Mouse (Mus musculus) heart, embryonic 15.5 days (tissue): ENCODE data around the gene Fndc9. TPM values are rescaled to one million over a fixed set of nuclear protein-coding genes. Genes with fewer than 3 reads are reported as not detected.

Experiments used
- ATAC-seq: fragments of 200-750 bp; cut with Nextera tagmentation; replicated peaks from 2 replicates; pipeline ENCODE4 v1.8.0; 2017; ENCODE audit warnings: low read depth, moderate TSS enrichment; ENCODE audit not compliant: insufficient number of reproducible peaks, insufficient read depth, low FRiP score
- H3K27ac ChIP-seq: fragments of 300-500 bp; sonication (generic); 2 replicates; pipeline ENCODE4 v1.5.1; 2015; ENCODE audit warnings: mild to moderate bottlenecking, inconsistent platforms
- H3K27me3 ChIP-seq: fragments of 300-500 bp; sonication (generic); 2 replicates; pipeline ENCODE4 v1.6.1; 2015; ENCODE audit warnings: inconsistent platforms
- H3K36me3 ChIP-seq: fragments of 300-500 bp; sonication (generic); 2 replicates; pipeline ENCODE4 v1.6.1; 2015; ENCODE audit warnings: mild to moderate bottlenecking, inconsistent platforms
- H3K4me1 ChIP-seq: fragments of 300-500 bp; sonication (generic); replicated peaks from 2 replicates; pipeline ENCODE4 v1.6.1; 2015; ENCODE audit warnings: inconsistent platforms
- H3K4me2 ChIP-seq: fragments of 300-500 bp; sonication (generic); 2 replicates; pipeline ENCODE4 v1.6.1; 2015; ENCODE audit warnings: inconsistent platforms, mild to moderate bottlenecking, moderate library complexity
- H3K4me3 ChIP-seq: fragments of 300-500 bp; sonication (generic); 2 replicates; pipeline ENCODE4 v1.5.1; 2015; ENCODE audit warnings: mild to moderate bottlenecking, inconsistent platforms
- H3K9ac ChIP-seq: fragments of 300-500 bp; sonication (generic); 2 replicates; pipeline ENCODE4 v1.6.1; 2015; ENCODE audit warnings: mild to moderate bottlenecking, inconsistent platforms
- H3K9me3 ChIP-seq: fragments of 300-500 bp; sonication (generic); replicated peaks from 2 replicates; pipeline ENCODE4 v1.6.1; 2016; ENCODE audit warnings: inconsistent platforms
- WGBS: fragments of 180-500 bp; shearing (Covaris S2); methylation state at CpG from one replicate; pipeline ENCODE4 v1.1.7; 2015; ENCODE audit warnings: mixed read lengths; 5-methylcytosine and 5-hydroxymethylcytosine counted together
- polyA plus RNA-seq: library from polyadenylated mRNA; unstranded; fragments of >200 nt; fragmentation: Nextera tagmentation; extraction: Ambion mirVana; gene quantifications from 2 replicates; pipeline ENCODE4 v1.2.1, GENCODE M21; 2015

Fndc9 gene
- polyA plus RNA-seq, 1 experiment from 2014 or later = not detected

- Histone ChIP-seq H3K36me3 (no peaks in the 10 kb centered on the region), H3K9me3 (no peaks in the 10 kb centered on the region), H3K4me1 (no peaks in the 10 kb centered on the region), H3K4me2 (no peak overlapping the region), H3K9ac (no peak overlapping the region), H3K27me3 (no peaks in the 10 kb centered on the region), H3K4me3 (no peak overlapping the region), H3K27ac (no peak overlapping the region)
- 91% methylated on average over 12 of the region's 12 CpGs for WGBS
- no peak for ATAC-seq
Measured at GRCm38 (mm10) chr11:46278709-46279108, 43.4 kb downstream of the Fndc9 start.

DNA sequence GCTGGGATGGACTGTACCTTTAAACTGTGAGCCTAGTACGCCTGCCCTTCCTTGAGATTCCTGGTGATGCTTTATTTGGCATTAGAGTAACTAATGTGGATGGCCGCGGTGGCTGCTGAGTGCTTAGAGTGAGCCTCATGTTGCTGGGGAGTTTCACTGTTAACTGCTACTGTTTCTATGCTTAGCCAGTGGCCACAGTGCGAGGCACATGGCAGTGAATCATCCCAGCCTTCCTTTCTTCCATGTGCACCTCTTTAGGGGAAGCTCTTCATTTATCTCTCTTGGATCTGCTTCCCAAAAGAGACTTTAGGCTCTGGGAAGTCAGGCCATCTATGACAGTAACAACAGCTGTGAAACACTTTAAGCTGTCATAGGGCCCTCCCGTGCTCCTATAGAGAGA lies 47.3 kb downstream of the Fndc9 start:
- no peaks in the 10 kb centered on the region for H3K9me3 ChIP-seq
- H3K27ac ChIP-seq = no peak overlapping the region
- no peaks in the 10 kb centered on the region for H3K27me3 ChIP-seq
- ATAC-seq = no peak
- H3K4me1 ChIP-seq = no peaks in the 10 kb centered on the region; the same call in 1 of the 2 replicates
- H3K4me2 ChIP-seq = no peak overlapping the region
- WGBS = 77% methylated on average over 5 of the region's 5 CpGs
- H3K4me3 ChIP-seq = no peak overlapping the region
- no peak overlapping the region for H3K9ac ChIP-seq
- no peaks in the 10 kb centered on the region for H3K36me3 ChIP-seq

GRCm38 (mm10) chr11:46283800-46284199 lies 48.5 kb downstream of the Fndc9 start:
- no peak for ATAC-seq
- H3K36me3 ChIP-seq = no peaks in the 10 kb centered on the region
- 87% methylated on average over 6 of the region's 6 CpGs for WGBS
- H3K27ac ChIP-seq = no peak overlapping the region
- H3K27me3 ChIP-seq = no peaks in the 10 kb centered on the region
- no peak overlapping the region for H3K9ac ChIP-seq
- H3K4me1 ChIP-seq = no peaks in the 10 kb centered on the region; the same call in 1 of the 2 replicates
- H3K9me3 ChIP-seq = no peaks in the 10 kb centered on the region
- no peak overlapping the region for H3K4me2 ChIP-seq
- no peak overlapping the region for H3K4me3 ChIP-seq

- Histone ChIP-seq H3K9me3 (no peaks in the 10 kb centered on the region), H3K4me3 (no peak overlapping the region), H3K27me3 (no peaks in the 10 kb centered on the region), H3K4me1 (no peaks in the 10 kb centered on the region; the same call in 1 of the 2 replicates), H3K36me3 (no peaks in the 10 kb centered on the region), H3K9ac (no peak overlapping the region), H3K4me2 (no peak overlapping the region), H3K27ac (no peak overlapping the region)
- no peak for ATAC-seq
- WGBS = 43% methylated on average over 6 of the region's 6 CpGs
Measured at GRCm38 (mm10) chr11:46286803-46287202, 51.5 kb downstream of the Fndc9 start.

DNA sequence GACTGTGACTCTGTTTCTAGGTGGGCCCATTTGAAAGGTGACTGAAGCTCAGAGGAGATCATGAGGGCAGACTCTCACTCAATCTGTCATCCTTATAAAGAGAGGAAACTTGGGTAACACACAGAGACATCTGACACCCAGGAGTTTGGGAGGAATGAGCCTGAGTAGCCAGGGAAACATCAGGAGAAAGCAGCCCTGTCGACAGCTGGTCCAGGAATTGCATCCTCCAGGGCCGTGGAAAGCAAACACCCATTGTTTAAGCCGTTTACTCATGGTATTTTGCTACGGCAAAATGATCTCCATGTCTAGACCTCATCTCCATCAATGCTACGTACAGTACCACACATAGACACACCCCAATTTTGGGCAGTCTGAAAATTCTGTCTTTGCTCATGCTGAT lies 52.8 kb downstream of the Fndc9 start:
- no peaks in the 10 kb centered on the region for H3K9me3 ChIP-seq
- H3K36me3 ChIP-seq = no peaks in the 10 kb centered on the region
- H3K4me3 ChIP-seq = no peak overlapping the region
- H3K27me3 ChIP-seq = no peaks in the 10 kb centered on the region
- no peak overlapping the region for H3K4me2 ChIP-seq
- H3K4me1 ChIP-seq = no peaks in the 10 kb centered on the region; the same call in 1 of the 2 replicates
- 61% methylated on average over 5 of the region's 5 CpGs for WGBS
- no peak overlapping the region for H3K27ac ChIP-seq
- no peak for ATAC-seq
- no peak overlapping the region for H3K9ac ChIP-seq

GRCm38 (mm10) chr11:46289022-46289421 lies 53.7 kb downstream of the Fndc9 start:
- ATAC-seq = no peak
- Histone ChIP-seq H3K27me3 (no peaks in the 10 kb centered on the region), H3K9me3 (no peaks in the 10 kb centered on the region), H3K27ac (no peak overlapping the region), H3K4me1 (no peaks in the 10 kb centered on the region; the same call in 1 of the 2 replicates), H3K4me3 (no peak overlapping the region), H3K36me3 (no peaks in the 10 kb centered on the region), H3K9ac (no peak overlapping the region), H3K4me2 (no peak overlapping the region)
- 91% methylated on average over 4 of the region's 4 CpGs for WGBS

Other genes starting within 250 kb of the Fndc9 start
- 2.9 and 4.4 TPM in 2 replicates for gene Gm12166, start 183.2 kb upstream of the Fndc9 start, polyA plus RNA-seq
- 19.6 and 26.5 TPM in 2 replicates for gene Adam19, start 179.5 kb upstream of the Fndc9 start, polyA plus RNA-seq
- gene Nipal4, start 69.0 kb upstream of the Fndc9 start, polyA plus RNA-seq = 5.3 and 6.5 TPM in 2 replicates
- 7.2 and 12.1 TPM in 2 replicates for gene Cyfip2, start 77.3 kb downstream of the Fndc9 start, polyA plus RNA-seq
- 0.20 and 2.3 TPM in 2 replicates for gene Itk, start 154.0 kb downstream of the Fndc9 start, polyA plus RNA-seq
- not detected in 2 replicates for gene Fam71b, start 161.0 kb downstream of the Fndc9 start, polyA plus RNA-seq
- 44.6 and 44.7 TPM in 2 replicates for gene Med7, start 201.4 kb downstream of the Fndc9 start, polyA plus RNA-seq
- 0.06 and 0.43 TPM in 2 replicates for gene Havcr2, start 219.4 kb downstream of the Fndc9 start, polyA plus RNA-seq